Mouse (Mus musculus): Measurements from ENCODE around the gene Rbm8a.

GRCm38 (mm10) chr3:96594851-96595250 lies 34.9 kb upstream of the Rbm8a start:
- no peak for TF ChIP-seq CTCF (IDR thresholded peaks at IDR 0.05; ENCODE audit: low read depth, low read length)
- no peak for TF ChIP-seq GATA1 (IDR thresholded peaks at IDR 0.05; ENCODE audit: borderline replicate concordance, low read length)
- no peak for TF ChIP-seq GATA2 (IDR thresholded peaks at IDR 0.05; ENCODE audit: borderline replicate concordance, low read depth, low read length)

All from G1E (cell line).